Mouse (Mus musculus): ENCODE data around the gene Nlrc3.
A peak's percentile ranks its signal among the peaks of the same experiment; 100 is the strongest.
"Not testable (repeated sequence)": the region's sequence is repeated elsewhere in the genome, so short reads cannot be mapped to it uniquely, and the experiment has no call there.

Gene Nlrc3

DNA sequence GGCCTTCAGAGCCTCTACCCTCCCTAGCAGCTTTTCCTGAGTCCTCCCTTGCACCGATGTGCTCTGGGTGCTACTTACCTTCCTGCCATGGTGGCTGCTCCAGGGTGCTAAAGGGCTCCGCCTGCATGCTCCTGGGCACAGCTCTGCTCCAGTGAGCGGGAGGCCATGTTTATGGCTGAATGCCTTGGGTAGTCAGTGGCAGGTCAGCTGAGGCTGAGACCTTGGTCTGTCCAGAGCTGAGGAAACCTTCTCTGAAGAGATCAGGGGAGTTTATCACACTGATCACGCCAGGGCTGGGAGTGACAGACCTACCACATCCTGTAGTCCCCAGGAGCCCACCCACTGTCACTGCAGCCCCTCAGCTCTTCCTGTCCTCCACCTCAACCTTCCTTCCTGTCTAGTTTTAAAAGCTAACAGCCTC lies at the start of gene Nlrc3:
Nlrc3 (minus strand) TSS at position 382 of the 421 bp plus-strand sequence.
- DNase-seq (ENCODE audit: low read depth): peak; percentile 93

- DNase-seq (ENCODE audit: low read depth): no peak
Observed at GRCm38 (mm10) chr16:4022719-4023118, 46.3 kb upstream of the Nlrc3 start.

- DNase-seq (ENCODE audit: low read depth): no peak
Observed at GRCm38 (mm10) chr16:4021241-4021640, 44.8 kb upstream of the Nlrc3 start.

DNA sequence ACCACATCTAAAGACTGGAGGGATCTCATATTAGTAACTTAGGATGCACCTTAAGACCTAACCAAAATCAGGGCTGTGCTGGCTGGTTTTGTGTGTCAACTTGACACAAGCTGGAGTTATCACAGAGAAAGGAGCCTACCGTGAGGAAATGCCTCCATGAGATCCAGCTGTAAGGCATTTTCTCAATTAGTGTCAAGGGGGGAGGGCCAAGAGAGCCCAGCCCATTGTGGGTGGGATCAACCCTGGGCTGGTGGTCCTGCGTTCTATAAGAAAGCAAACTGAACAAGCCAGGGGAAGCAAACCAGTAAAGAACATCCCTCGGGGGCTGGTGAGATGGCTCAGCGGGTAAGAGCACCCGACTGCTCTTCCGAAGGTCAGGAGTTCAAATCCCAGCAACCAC lies 41.0 kb upstream of the Nlrc3 start:
- DNase-seq (ENCODE audit: low read depth): not testable (repeated sequence)

GRCm38 (mm10) chr16:4016786-4017185 lies 40.4 kb upstream of the Nlrc3 start:
- not testable (repeated sequence) for DNase-seq (ENCODE audit: low read depth)

- no peak for DNase-seq (ENCODE audit: low read depth)
Observed at GRCm38 (mm10) chr16:4014040-4014668, 37.7 kb upstream of the Nlrc3 start.

- no peak for DNase-seq (ENCODE audit: low read depth)
Observed at GRCm38 (mm10) chr16:4012882-4013570, 36.6 kb upstream of the Nlrc3 start.

GRCm38 (mm10) chr16:4003489-4004398 lies 27.3 kb upstream of the Nlrc3 start, which contains the start of gene Slx4:
Gene Slx4, minus strand, starts transcription at chr16:4003770.
- DNase-seq (ENCODE audit: low read depth): peak; percentile 98

- no peak for DNase-seq (ENCODE audit: low read depth)
Observed at GRCm38 (mm10) chr16:3988410-3988809, 12.0 kb upstream of the Nlrc3 start.

- DNase-seq (ENCODE audit: low read depth): no peak
Observed at GRCm38 (mm10) chr16:3983146-3983700, 6.8 kb upstream of the Nlrc3 start.

- peak; percentile 36 for DNase-seq (ENCODE audit: low read depth)
Observed at GRCm38 (mm10) chr16:3982173-3982572, 5.7 kb upstream of the Nlrc3 start.

- DNase-seq (ENCODE audit: low read depth): no peak
Observed at GRCm38 (mm10) chr16:3976712-3977111, 280 bp upstream of the Nlrc3 start.

- peak; percentile 66 for DNase-seq (ENCODE audit: low read depth)
Observed at GRCm38 (mm10) chr16:3975658-3976057, 774 bp downstream of the Nlrc3 start.

- DNase-seq (ENCODE audit: low read depth): not testable (repeated sequence)
Observed at GRCm38 (mm10) chr16:3974456-3974855, 2.0 kb downstream of the Nlrc3 start.

DNA sequence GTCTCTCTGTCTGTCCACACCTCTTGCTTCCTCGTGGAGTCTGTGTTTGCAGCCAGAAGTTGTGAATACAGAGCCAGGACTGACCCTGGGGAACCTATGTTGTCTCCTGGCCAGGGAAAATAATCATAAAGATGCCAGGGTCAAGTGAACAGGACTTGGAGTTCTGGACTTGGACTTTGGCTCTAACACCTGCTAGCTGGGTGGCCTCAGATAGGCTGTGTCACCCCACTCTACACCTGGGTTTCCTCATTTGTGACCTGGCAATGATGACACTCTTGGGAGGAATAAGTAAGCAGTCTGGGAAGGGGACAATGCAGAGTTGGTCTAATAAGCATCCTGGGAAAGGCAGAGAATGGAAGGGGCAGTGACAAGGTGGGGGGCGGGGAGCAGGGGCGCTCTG lies 10.9 kb downstream of the Nlrc3 start:
- no peak for DNase-seq (ENCODE audit: low read depth)

DNA sequence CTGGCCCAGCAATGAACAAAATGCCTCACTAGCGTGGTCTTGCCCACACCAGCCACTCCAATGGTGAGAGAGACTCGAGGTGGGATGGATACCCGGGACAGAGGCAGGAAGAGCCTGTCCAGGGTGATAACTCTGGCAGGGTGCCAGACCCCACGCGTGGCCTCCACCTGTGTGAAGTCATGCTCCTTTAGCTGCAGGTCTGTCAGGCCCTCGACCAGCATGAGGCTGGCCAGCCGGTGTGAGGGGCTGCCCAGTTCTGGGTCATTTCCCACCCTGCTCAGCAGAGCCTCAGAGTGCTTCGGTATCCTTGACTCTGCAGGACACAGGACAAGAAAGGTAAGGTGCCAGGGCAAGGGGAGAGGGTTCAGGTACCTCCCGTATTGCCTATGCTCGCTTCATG lies 11.4 kb downstream of the Nlrc3 start:
- no peak for DNase-seq (ENCODE audit: low read depth)

- DNase-seq (ENCODE audit: low read depth): peak; percentile 80
Observed at GRCm38 (mm10) chr16:3959261-3959660, 17.2 kb downstream of the Nlrc3 start.

- DNase-seq (ENCODE audit: low read depth): no peak
Observed at GRCm38 (mm10) chr16:3956369-3956768, 20.1 kb downstream of the Nlrc3 start.

GRCm38 (mm10) chr16:3951141-3951540 lies 25.3 kb downstream of the Nlrc3 start:
- no peak for DNase-seq (ENCODE audit: low read depth)

DNA sequence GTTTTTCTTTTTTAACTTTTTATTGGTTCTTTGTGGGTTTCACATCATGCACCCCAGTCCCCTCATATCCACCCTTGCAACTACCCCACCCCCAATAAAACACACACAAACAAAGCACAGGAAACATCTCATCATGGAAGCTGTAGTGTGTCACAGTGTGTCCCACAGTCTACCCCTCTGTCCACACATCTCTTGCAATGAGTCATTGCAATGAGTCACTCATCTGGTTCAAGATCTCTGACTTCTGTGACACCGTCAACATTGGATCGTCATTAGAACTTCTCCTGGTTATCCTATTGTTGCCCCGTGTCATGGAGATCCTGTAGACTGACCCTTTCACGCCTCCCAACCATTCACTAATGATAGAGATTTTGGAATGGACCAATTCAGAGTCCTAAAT lies 41.7 kb downstream of the Nlrc3 start:
- peak; percentile 86 for DNase-seq (ENCODE audit: low read depth)

DNA sequence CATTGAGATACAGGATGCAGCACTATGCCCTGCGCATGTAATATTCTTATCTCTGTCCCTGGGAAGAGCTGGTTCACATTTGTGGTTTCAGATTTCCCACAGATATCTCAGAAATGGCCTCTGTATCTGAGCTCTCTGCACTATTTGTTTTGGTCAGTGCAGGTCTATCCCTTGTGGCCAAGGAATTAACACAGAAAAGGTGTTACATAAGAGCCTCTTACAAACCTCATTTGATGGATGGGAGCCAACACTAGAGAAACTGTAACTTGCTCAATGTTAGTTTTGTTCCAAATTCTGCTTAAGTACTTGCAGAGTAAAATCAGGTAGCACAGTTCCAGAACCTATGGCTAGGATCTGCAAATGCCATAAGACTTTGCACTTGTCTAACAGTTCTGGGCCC lies 42.3 kb downstream of the Nlrc3 start:
- peak; percentile 91 for DNase-seq (ENCODE audit: low read depth)

- DNase-seq (ENCODE audit: low read depth): peak; percentile 88
Observed at GRCm38 (mm10) chr16:3933536-3933935, 42.9 kb downstream of the Nlrc3 start.
